Mouse (Mus musculus): ENCODE measurements at regions not wholly inside any gene's neighbourhood (a gene's known extent, or its start where the extent isn't known, plus 50 kb on each side); places are given as distances from the start of the nearest gene placed in this dataset.

DNA sequence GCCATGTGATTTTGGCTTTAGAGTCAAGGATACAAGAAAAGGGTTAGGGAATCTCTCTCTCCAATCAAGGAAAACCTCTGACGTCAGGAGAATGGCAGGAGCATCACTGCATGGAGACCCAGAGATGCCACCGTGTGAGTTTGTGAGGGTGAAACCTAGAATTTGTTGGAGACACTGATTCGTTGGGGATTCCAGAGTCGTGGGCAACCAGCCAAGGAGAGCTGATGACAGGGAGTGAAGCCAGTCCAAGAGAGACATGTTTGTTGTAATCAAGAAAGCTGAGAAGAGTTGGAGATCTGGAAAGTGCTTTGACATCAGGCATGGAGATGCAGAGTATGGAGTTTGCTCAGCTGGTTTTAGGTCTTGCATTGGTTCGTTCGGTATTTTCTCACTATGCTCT is 236.6 kb upstream of the Tbc1d5 start:
- no peak for TF ChIP-seq CTCF (IDR thresholded peaks at IDR 0.05; ENCODE audit: low read depth)
- TF ChIP-seq EP300 (optimal IDR thresholded peaks at IDR 0.05), result no peak
